Mouse (Mus musculus) stomach, embryonic 16.5 days (tissue): ENCODE data around the gene Slc25a51. TPM values are rescaled to one million over a fixed set of nuclear protein-coding genes. Genes with fewer than 3 reads are reported as not detected.

Experiments
- ATAC-seq: fragments of 200-750 bp; cut with Nextera tagmentation; 2 replicates; pipeline ENCODE4 v1.8.0; 2017; ENCODE audit warnings: moderate number of reproducible peaks, moderate TSS enrichment; ENCODE audit not compliant: insufficient read depth, low FRiP score
- H3K27ac ChIP-seq: fragments of 300-500 bp; sonication (generic); 2 replicates; pipeline ENCODE4 v1.5.1; 2014; ENCODE audit warnings: low read length
- H3K27me3 ChIP-seq: fragments of 300-500 bp; sonication (generic); 2 replicates; pipeline ENCODE4 v1.6.1; 2014; ENCODE audit warnings: low read length, control low read depth, mixed read lengths; ENCODE audit not compliant: control insufficient read depth, insufficient read depth
- H3K36me3 ChIP-seq: fragments of 300-500 bp; sonication (generic); 2 replicates; pipeline ENCODE4 v1.6.1; 2014; ENCODE audit warnings: low read length; ENCODE audit not compliant: control insufficient read depth, insufficient read depth
- H3K4me1 ChIP-seq: fragments of 300-500 bp; sonication (generic); 2 replicates; pipeline ENCODE4 v1.6.1; 2014; ENCODE audit warnings: low read length, control low read depth, mixed read lengths; ENCODE audit not compliant: control insufficient read depth, insufficient read depth
- H3K4me2 ChIP-seq: fragments of 300-500 bp; sonication (generic); 2 replicates; pipeline ENCODE4 v1.6.1; 2014; ENCODE audit warnings: low read depth, low read length, mixed read lengths
- H3K4me3 ChIP-seq: fragments of 300-500 bp; sonication (generic); replicated peaks from 2 replicates; pipeline ENCODE4 v1.5.1; 2014; ENCODE audit warnings: mild to moderate bottlenecking, low read length
- H3K9ac ChIP-seq: fragments of 300-500 bp; sonication (generic); 2 replicates; pipeline ENCODE4 v1.6.1; 2014; ENCODE audit warnings: low read length
- H3K9me3 ChIP-seq: fragments of 300-500 bp; sonication (generic); replicated peaks from 2 replicates; pipeline ENCODE4 v1.6.1; 2016; ENCODE audit warnings: low read length, control low read depth; ENCODE audit not compliant: control insufficient read depth
- WGBS: fragments of 180-500 bp; shearing (Covaris S2); extraction: QIAGEN DNeasy Blood & Tissue Kit; methylation state at CpG from one replicate; pipeline ENCODE4 v1.1.7; 2014; 5-methylcytosine and 5-hydroxymethylcytosine counted together
- polyA plus RNA-seq: library from polyadenylated mRNA; unstranded; fragments of >200 nt; fragmentation: Nextera tagmentation; extraction: Ambion mirVana; gene quantifications from 2 replicates; pipeline ENCODE4 v1.2.1, GENCODE M21; 2015

Gene Slc25a51
- polyA plus RNA-seq, 1 experiment from 2014 or later, result 62.0 TPM

- ATAC-seq, result no peak
- Histone ChIP-seq H3K36me3 (no peaks in the 10 kb centered on the region), H3K9me3 (no peaks in the 10 kb centered on the region), H3K4me3 (no peak overlapping the region), H3K4me1 (peaks cover 20% of the 10 kb centered on the region; the same call in 1 of the 2 replicates), H3K4me2 (no peak overlapping the region), H3K9ac (no peak overlapping the region), H3K27ac (no peak overlapping the region), H3K27me3 (no peaks in the 10 kb centered on the region)
- WGBS, result 77% methylated on average over 4 of the region's 4 CpGs
Observed at GRCm38 (mm10) chr4:45419051-45419450, 10.5 kb upstream of the Slc25a51 start.

DNA sequence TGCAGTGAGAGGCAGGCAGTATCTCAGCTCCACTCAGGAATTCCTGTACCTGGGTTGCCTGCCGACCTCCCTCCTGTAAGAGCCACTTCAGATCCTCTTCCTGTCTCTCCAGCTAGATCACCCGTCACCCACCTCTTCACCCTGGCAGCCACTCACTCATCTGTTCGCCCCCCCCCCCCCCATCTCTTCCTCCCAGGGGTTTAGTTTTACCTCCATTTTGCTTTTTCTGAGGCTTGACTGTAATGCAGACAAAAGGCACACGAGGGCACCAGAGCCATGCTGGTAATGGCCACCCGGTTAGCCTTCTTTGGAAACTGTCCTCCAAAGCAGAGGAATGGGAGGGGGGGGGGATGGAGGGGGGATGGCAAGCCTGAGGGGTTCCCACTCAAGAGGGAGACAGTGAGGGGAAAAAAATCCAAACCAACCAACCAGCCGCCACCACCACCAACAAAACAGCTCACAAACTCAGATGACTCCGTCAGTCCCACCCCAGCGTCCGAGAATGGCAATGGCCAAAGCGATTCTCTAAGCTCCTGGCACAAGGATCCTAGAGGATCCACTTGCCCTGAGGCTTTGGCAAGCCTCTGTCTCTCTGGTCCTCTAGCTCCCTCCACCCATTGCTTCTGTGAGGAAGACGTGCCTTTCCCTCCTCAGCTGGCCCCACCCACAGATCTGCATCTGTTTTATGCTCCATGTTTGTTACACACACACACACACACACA lies 9.8 kb upstream of the Slc25a51 start:
- peaks cover 15% of the 10 kb centered on the region; the same call in 1 of the 2 replicates for H3K4me1 ChIP-seq
- no peak overlapping the region for H3K4me3 ChIP-seq
- peak overlapping the region; percentile 25; the same call in 1 of the 2 replicates for H3K4me2 ChIP-seq
- peak overlapping the region; percentile 6; the same call in 1 of the 2 replicates for H3K9ac ChIP-seq
- H3K36me3 ChIP-seq, result no peaks in the 10 kb centered on the region
- H3K27me3 ChIP-seq, result no peaks in the 10 kb centered on the region
- H3K27ac ChIP-seq, result no peak overlapping the region
- 19% methylated on average over 11 of the region's 11 CpGs for WGBS
- peak; percentile 5; the same call in 1 of the 2 replicates for ATAC-seq
- H3K9me3 ChIP-seq, result no peaks in the 10 kb centered on the region

DNA sequence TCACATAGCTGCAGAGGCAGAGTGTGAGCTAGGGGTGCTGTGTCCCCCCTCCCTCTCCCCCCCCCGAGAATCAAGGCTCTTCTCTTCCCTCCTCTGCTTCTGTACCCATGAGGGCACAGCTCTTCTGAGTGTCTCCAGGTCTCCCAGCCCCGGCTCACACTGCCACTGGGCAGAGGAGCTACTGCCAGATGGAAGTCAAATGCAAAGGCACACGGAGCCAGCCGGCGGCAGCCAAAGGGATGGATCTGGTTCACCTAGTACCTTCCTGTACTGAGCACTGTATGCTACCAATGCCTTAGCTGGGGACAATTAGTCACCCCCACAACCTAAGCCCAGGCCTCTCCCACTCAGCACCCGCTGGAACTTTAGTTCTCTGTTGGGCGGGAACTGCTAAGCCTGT lies 7.7 kb upstream of the Slc25a51 start:
- Histone ChIP-seq H3K9me3 (no peaks in the 10 kb centered on the region), H3K27me3 (no peaks in the 10 kb centered on the region), H3K9ac (no peak overlapping the region), H3K27ac (no peak overlapping the region), H3K4me2 (no peak overlapping the region), H3K36me3 (no peaks in the 10 kb centered on the region), H3K4me1 (peaks cover 10% of the 10 kb centered on the region; the same call in 1 of the 2 replicates), H3K4me3 (no peak overlapping the region)
- WGBS, result 64% methylated on average over 7 of the region's 7 CpGs
- ATAC-seq, result no peak

DNA sequence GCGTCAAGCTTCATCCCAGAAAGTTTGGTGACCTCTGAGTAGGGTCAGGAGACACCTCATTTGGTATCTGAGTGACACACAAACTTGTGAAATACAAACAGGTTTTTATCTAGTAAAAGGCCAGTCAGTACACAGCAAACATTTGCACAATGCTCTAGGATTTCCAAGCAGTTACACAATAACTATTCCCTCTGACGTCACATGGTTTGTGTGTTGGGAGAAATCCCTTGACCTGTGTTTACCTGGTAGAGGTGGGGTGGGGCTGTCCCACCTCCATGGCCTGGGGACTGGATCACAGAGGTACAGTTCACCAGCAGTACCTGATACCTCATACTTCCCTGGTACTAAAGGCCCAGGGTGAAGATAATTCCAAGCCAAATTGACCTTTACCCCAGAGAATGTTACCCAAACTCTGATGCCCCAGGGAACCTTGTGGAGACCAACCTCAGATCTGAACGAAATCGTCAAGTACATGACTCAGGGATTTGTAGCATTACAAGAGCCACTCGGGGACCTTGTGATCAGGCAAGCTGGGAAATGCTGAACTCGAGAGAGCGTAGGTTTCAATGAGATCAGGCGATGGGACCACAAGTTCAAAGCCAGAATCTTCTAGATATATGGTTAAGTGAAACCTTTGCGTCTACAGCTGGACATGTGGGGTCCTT lies 5.2 kb upstream of the Slc25a51 start:
- peak; percentile 18 for ATAC-seq
- no peak overlapping the region for H3K4me2 ChIP-seq
- 68% methylated on average over 9 of the region's 9 CpGs for WGBS

GRCm38 (mm10) chr4:45412433-45413192 lies 4.0 kb upstream of the Slc25a51 start:
- WGBS, result 65% methylated on average over 16 of the region's 16 CpGs
- Histone ChIP-seq H3K36me3 (no peaks in the 10 kb centered on the region), H3K4me3 (no peak overlapping the region), H3K9ac (no peak overlapping the region), H3K9me3 (no peaks in the 10 kb centered on the region), H3K27ac (no peak overlapping the region), H3K27me3 (no peaks in the 10 kb centered on the region), H3K4me2 (no peak overlapping the region), H3K4me1 (peaks cover 10% of the 10 kb centered on the region)
- ATAC-seq, result no peak

More for the DNA sequence above, 5.2 kb upstream of the Slc25a51 start:
- Histone ChIP-seq H3K36me3 (no peaks in the 10 kb centered on the region), H3K9ac (no peak overlapping the region), H3K27ac (no peak overlapping the region), H3K4me1 (peaks cover 9% of the 10 kb centered on the region; the same call in 1 of the 2 replicates), H3K9me3 (no peaks in the 10 kb centered on the region), H3K4me3 (no peak overlapping the region), H3K27me3 (no peaks in the 10 kb centered on the region)

DNA sequence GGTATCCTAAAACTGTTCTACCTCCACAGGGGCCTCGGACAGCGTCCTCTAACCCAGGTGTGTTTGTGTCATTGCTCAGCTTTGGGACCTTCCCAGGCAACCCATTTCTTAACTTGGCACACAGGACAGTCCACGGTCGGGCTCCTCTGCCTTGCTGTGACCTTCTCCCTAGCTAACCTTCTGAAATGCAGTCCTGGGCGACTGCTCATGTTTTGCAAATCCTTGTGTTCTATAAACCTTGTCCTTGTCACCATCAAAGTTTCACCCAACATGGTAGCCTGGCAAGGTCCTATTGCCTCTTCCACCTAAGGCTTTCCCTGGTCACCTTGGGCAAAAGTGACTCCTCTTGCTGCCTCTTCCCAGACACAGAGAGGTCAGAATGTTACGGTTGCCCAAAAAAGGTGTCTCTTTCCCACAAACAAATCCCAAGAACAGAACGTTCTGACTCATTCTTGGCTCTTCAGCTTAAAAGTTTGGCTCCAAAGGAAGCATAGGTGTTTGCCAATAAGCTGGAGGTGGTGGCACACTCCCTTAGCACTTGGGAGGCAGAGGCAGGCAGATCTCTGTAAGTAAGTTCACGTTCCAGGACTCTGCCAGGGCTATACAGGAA lies 2.7 kb upstream of the Slc25a51 start:
- Histone ChIP-seq H3K4me2 (no peak overlapping the region), H3K4me1 (peaks cover 23% of the 10 kb centered on the region), H3K27me3 (no peaks in the 10 kb centered on the region), H3K36me3 (no peaks in the 10 kb centered on the region), H3K9ac (no peak overlapping the region), H3K27ac (no peak overlapping the region), H3K9me3 (no peaks in the 10 kb centered on the region), H3K4me3 (no peak overlapping the region)
- ATAC-seq, result no peak
- WGBS, result 89% methylated on average over 8 of the region's 8 CpGs

DNA sequence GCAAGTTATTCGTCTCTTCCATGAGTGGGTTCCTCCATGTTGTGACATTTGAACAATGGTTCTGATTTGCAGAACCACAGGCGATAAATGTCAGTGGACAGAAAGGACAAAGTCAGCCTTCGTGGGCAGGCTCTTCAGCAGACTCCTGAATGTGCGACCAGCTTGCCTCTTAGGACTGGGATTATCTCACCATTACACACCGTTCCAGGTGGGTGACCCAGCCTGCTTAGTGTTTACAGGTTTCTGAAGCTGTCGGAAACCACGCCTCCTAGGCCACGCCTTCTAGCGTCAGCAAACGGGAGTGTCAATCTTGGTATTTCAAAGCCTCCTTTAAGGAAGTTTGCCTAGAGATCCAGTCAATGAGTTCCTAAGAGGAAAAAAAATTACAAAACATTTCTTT lies 704 bp upstream of the Slc25a51 start:
- under 1% methylated on average over 10 of the region's 10 CpGs for WGBS
- H3K4me1 ChIP-seq, result peaks cover 29% of the 10 kb centered on the region
- peaks cover 4% of the 10 kb centered on the region; the same call in 1 of the 2 replicates for H3K36me3 ChIP-seq
- peak overlapping the region; percentile 98 for H3K9ac ChIP-seq
- no peaks in the 10 kb centered on the region for H3K27me3 ChIP-seq
- peak overlapping the region; percentile 97 for H3K27ac ChIP-seq
- H3K9me3 ChIP-seq, result no peaks in the 10 kb centered on the region
- H3K4me3 ChIP-seq, result peak overlapping the region; percentile 80
- ATAC-seq, result peak; percentile 31
- peak overlapping the region; percentile 94 for H3K4me2 ChIP-seq

DNA sequence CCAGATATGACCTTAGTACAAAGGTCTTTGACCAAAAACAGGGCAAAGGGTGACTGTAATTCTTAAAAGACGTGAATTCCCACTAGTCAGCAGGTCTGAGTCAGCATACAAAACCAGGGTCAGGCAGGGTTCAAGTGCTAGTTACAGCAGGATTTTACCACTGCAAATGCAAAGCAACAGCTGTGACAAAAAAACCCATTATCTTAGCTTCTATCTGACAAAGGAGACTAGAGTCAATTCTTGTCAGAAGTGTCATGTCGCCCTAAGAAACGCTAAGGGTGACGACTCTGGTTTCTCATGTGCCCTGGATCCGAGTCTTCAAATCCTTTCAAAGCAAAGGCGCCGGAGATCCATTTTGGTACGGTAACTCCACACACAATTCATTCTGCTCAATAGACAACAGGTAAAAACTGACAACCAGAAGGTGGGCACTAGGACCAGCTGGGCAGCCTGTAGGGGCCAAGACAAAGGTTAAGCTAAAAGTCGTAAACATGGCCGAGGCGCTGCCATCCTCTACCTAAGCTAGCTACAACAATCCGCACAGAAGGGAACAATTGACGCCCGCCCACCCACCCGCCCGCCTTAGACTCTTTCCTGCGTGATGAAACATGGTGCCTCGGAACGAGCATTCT lies 747 bp downstream of the Slc25a51 start:
- ATAC-seq, result no peak; the same call in 1 of the 2 replicates
- H3K27me3 ChIP-seq, result no peaks in the 10 kb centered on the region
- H3K4me2 ChIP-seq, result peak overlapping the region; percentile 82
- H3K36me3 ChIP-seq, result peaks cover 10% of the 10 kb centered on the region; the same call in 1 of the 2 replicates
- H3K4me1 ChIP-seq, result peaks cover 40% of the 10 kb centered on the region
- WGBS, result 1% methylated on average over 19 of the region's 19 CpGs
- H3K27ac ChIP-seq, result peak overlapping the region; percentile 97
- H3K9ac ChIP-seq, result peak overlapping the region; percentile 98
- no peaks in the 10 kb centered on the region for H3K9me3 ChIP-seq
- H3K4me3 ChIP-seq, result peak overlapping the region; percentile 80
